Mouse (Mus musculus): Measurements from ENCODE around the gene Tor1a. TPM values are rescaled to one million over a fixed set of nuclear protein-coding genes. Genes with fewer than 3 reads are reported as not detected.

Gene Tor1a
- 10 to 100 TPM; 20.5 to 36.4 TPM for polyA plus RNA-seq (2012; fragmentation: generic; extraction: Trizol)

GRCm38 (mm10) chr2:30967352-30968327 lies at the start of gene Tor1a:
Tor1a (minus strand) TSS chr2:30967933.

DNA sequence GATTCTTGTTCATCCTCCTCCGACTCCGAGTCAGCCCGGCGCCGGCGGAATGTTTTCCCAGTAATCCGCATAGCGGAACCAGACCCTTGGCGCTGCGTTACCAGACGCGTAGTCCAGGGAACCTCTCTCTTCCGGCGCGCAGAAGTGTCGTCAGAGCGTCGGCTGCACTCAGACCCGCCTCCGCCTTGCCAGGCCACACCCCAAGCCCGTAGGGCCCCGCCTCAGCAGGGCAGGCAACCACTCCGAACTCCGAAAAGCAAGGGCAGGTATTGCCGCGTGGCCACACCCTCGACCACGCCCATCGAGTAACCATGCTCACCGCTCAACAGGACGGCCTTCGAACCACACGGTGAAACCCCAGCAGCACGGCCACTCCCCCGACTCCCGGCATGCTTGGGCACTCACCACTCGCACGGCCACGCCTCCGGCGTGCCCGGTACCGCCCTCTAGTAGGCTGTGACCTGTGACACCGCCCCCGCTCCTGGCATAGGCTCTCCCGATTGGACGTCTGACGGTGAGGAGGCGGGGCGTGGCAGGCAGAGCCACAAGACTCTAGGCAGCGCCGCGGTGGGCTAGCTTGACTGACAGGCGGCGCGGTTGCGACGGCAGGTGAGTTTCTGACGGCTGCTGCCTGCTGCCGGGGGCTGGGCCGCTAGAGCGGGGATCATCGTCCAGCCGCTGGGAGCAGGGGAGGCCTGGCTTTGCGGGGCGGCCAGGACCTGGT lies 14.2 kb upstream of the Tor1a start, which contains the start of the genes BC005624 and Usp20:
BC005624 (minus strand) TSS at position 412 of the 724 bp plus-strand sequence.
Usp20 (plus strand) TSS at position 490 of the 724 bp plus-strand sequence.

GRCm38 (mm10) chr2:30952824-30953490 lies 14.8 kb downstream of the Tor1a start, which contains the start of gene Tor1b:
Tor1b (plus strand) TSS chr2:30952959.

DNA sequence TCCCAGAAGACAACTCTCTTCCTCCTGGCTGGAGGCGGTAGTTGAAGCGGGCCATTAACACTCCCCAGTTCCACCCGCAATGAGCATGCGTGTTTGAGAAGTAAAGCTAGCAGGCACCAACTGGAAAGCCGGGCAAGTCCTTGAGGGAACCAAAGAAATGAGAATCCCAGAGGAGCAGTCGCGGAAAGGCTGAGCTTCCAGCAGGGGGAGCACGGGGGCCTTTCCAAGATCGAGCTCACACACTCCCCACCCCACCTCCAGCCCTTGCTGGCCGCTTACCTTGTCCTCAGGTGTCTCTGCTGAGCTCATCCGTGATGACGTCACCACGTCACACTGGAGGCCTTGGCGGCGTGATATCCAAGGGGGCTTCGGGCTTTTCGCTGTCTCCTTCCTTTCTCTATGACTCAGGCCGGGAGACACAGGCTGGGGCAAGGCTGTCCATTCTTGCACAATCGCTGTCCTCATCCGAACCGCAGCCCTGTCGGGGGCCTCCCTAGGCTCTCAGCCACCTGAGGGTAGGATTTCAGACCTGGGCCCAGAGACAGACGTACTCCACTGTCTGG lies 38.2 kb downstream of the Tor1a start, which contains the start of gene Ptges:
Ptges (minus strand) TSS at position 381 of the 563 bp plus-strand sequence.

Other genes with a start within 250 kb of the Tor1a start
- under 1 TPM; 0.18 to 0.60 TPM for gene 1700001O22Rik, start 164.3 kb downstream of the Tor1a start, polyA plus RNA-seq (2012; fragmentation: generic; extraction: Trizol)
- gene Ntmt1, start 160.1 kb downstream of the Tor1a start, polyA plus RNA-seq (2012; fragmentation: generic; extraction: Trizol), result 10 to 100 TPM; 56.5 to 67.5 TPM
- 10 to 100 TPM; 31.7 to 34.8 TPM for gene Asb6, start 137.6 kb downstream of the Tor1a start, polyA plus RNA-seq (2012; fragmentation: generic; extraction: Trizol)
- gene Prrx2, start 133.0 kb downstream of the Tor1a start, polyA plus RNA-seq (2012; fragmentation: generic; extraction: Trizol), result 100 to 1,000 TPM; 158 to 314 TPM
- under 1 TPM; 0.11 to 0.78 TPM for gene Ptges, start 38.1 kb downstream of the Tor1a start, polyA plus RNA-seq (2012; fragmentation: generic; extraction: Trizol)
- 10 to 100 TPM in 1 of 2 experiments, 1 to 10 TPM in 1; 8.1 to 38.6 TPM for gene Tor1b, start 15.0 kb downstream of the Tor1a start, polyA plus RNA-seq (2012; fragmentation: generic; extraction: Trizol)
- gene BC005624, start 14.3 kb upstream of the Tor1a start, polyA plus RNA-seq (2012; fragmentation: generic; extraction: Trizol), result 10 to 100 TPM; 14.9 to 41.6 TPM
- gene Usp20, start 14.3 kb upstream of the Tor1a start, polyA plus RNA-seq (2012; fragmentation: generic; extraction: Trizol), result 1 to 10 TPM; 6.1 to 9.8 TPM
- gene Fnbp1, start 174.1 kb upstream of the Tor1a start, polyA plus RNA-seq (2012; fragmentation: generic; extraction: Trizol), result 10 to 100 TPM in 1 of 2 experiments, 1 to 10 TPM in 1; 2.0 to 13.7 TPM
- 10 to 100 TPM; 12.6 to 21.5 TPM for gene Gpr107, start 184.4 kb upstream of the Tor1a start, polyA plus RNA-seq (2012; fragmentation: generic; extraction: Trizol)